Mouse (Mus musculus) embryonic facial prominence, embryonic 15.5 days (tissue): ENCODE measurements around the gene Zfp804a. TPM values are rescaled to one million over a fixed set of nuclear protein-coding genes. Genes with fewer than 3 reads are reported as not detected.

Experiments
- ATAC-seq: fragments of 200-750 bp; cut with Nextera tagmentation; 2 replicates; pipeline ENCODE4 v1.8.0; 2017; ENCODE audit warnings: low read depth, moderate TSS enrichment; ENCODE audit not compliant: insufficient number of reproducible peaks, low FRiP score, low TSS enrichment
- H3K27ac ChIP-seq: fragments of 300-500 bp; sonication (generic); replicated peaks from 2 replicates; pipeline ENCODE4 v1.5.1; 2015; ENCODE audit warnings: mild to moderate bottlenecking, inconsistent platforms
- H3K27me3 ChIP-seq: fragments of 300-500 bp; sonication (generic); 2 replicates; pipeline ENCODE4 v1.6.1; 2015; ENCODE audit warnings: inconsistent platforms
- H3K36me3 ChIP-seq: fragments of 300-500 bp; sonication (generic); 2 replicates; pipeline ENCODE4 v1.6.1; 2015; ENCODE audit warnings: mild to moderate bottlenecking, inconsistent platforms
- H3K4me1 ChIP-seq: fragments of 300-500 bp; sonication (generic); 2 replicates; pipeline ENCODE4 v1.6.1; 2015; ENCODE audit warnings: inconsistent platforms
- H3K4me2 ChIP-seq: fragments of 300-500 bp; sonication (generic); replicated peaks from 2 replicates; pipeline ENCODE4 v1.6.1; 2015; ENCODE audit warnings: mild to moderate bottlenecking, inconsistent platforms
- H3K4me3 ChIP-seq: fragments of 300-500 bp; sonication (generic); replicated peaks from 2 replicates; pipeline ENCODE4 v1.5.1; 2015; ENCODE audit warnings: mild to moderate bottlenecking, inconsistent platforms
- H3K9ac ChIP-seq: fragments of 300-500 bp; sonication (generic); 2 replicates; pipeline ENCODE4 v1.6.1; 2015; ENCODE audit warnings: inconsistent platforms
- H3K9me3 ChIP-seq: fragments of 300-500 bp; sonication (generic); replicated peaks from 2 replicates; pipeline ENCODE4 v1.6.1; 2016; ENCODE audit warnings: inconsistent platforms
- WGBS: fragments of 180-500 bp; shearing (Covaris S2); methylation state at CpG from one replicate; pipeline ENCODE4 v1.1.7; 2015; 5-methylcytosine and 5-hydroxymethylcytosine counted together
- polyA plus RNA-seq: library from polyadenylated mRNA; unstranded; fragments of >200 nt; fragmentation: Nextera tagmentation; extraction: Ambion mirVana; gene quantifications from 2 replicates; pipeline ENCODE4 v1.2.1, GENCODE M21; 2015

The Zfp804a gene
- polyA plus RNA-seq, 1 experiment from 2014 or later = 0.39 TPM

GRCm38 (mm10) chr2:82113650-82114049, 60.6 kb downstream of the Zfp804a start:
- no peak for ATAC-seq
- Histone ChIP-seq H3K27ac (no peak overlapping the region), H3K36me3 (no peaks in the 10 kb centered on the region), H3K27me3 (no peaks in the 10 kb centered on the region), H3K4me2 (no peak overlapping the region), H3K9me3 (no peaks in the 10 kb centered on the region), H3K4me3 (no peak overlapping the region), H3K4me1 (no peaks in the 10 kb centered on the region), H3K9ac (no peak overlapping the region)
- 75% methylated on average over 2 of the region's 2 CpGs for WGBS

GRCm38 (mm10) chr2:82119577-82119976, 66.6 kb downstream of the Zfp804a start:
- Histone ChIP-seq H3K9ac (no peak overlapping the region), H3K4me3 (no peak overlapping the region), H3K4me1 (no peaks in the 10 kb centered on the region), H3K36me3 (no peaks in the 10 kb centered on the region), H3K27ac (no peak overlapping the region), H3K4me2 (no peak overlapping the region), H3K27me3 (no peaks in the 10 kb centered on the region), H3K9me3 (no peaks in the 10 kb centered on the region)
- ATAC-seq = no peak
- 57% methylated on average over 2 of the region's 2 CpGs for WGBS

GRCm38 (mm10) chr2:82178693-82179092, 125.7 kb downstream of the Zfp804a start:
- H3K9ac ChIP-seq = no peak overlapping the region
- ATAC-seq = no peak
- 74% methylated on average over 2 of the region's 2 CpGs for WGBS
- H3K4me2 ChIP-seq = no peak overlapping the region
- H3K4me1 ChIP-seq = no peaks in the 10 kb centered on the region
- H3K4me3 ChIP-seq = no peak overlapping the region
- no peaks in the 10 kb centered on the region for H3K9me3 ChIP-seq
- H3K36me3 ChIP-seq = no peaks in the 10 kb centered on the region
- no peak overlapping the region for H3K27ac ChIP-seq
- H3K27me3 ChIP-seq = no peaks in the 10 kb centered on the region

GRCm38 (mm10) chr2:82181010-82181409, 128.0 kb downstream of the Zfp804a start:
- Histone ChIP-seq H3K4me2 (no peak overlapping the region), H3K4me1 (no peaks in the 10 kb centered on the region), H3K36me3 (no peaks in the 10 kb centered on the region), H3K27ac (no peak overlapping the region), H3K27me3 (no peaks in the 10 kb centered on the region), H3K9me3 (no peaks in the 10 kb centered on the region), H3K4me3 (no peak overlapping the region), H3K9ac (no peak overlapping the region)
- 91% methylated on average over 1 of the region's 1 CpGs for WGBS
- ATAC-seq = no peak

GRCm38 (mm10) chr2:82199901-82200300, 146.9 kb downstream of the Zfp804a start:
- H3K27me3 ChIP-seq = no peaks in the 10 kb centered on the region
- WGBS = 77% methylated on average over 5 of the region's 5 CpGs
- H3K9me3 ChIP-seq = no peaks in the 10 kb centered on the region
- no peak overlapping the region for H3K4me3 ChIP-seq
- H3K9ac ChIP-seq = no peak overlapping the region
- no peak overlapping the region for H3K4me2 ChIP-seq
- H3K27ac ChIP-seq = no peak overlapping the region
- H3K4me1 ChIP-seq = no peaks in the 10 kb centered on the region
- ATAC-seq = no peak
- no peaks in the 10 kb centered on the region for H3K36me3 ChIP-seq

GRCm38 (mm10) chr2:82200616-82201015, 147.6 kb downstream of the Zfp804a start:
- Histone ChIP-seq H3K36me3 (no peaks in the 10 kb centered on the region), H3K4me3 (no peak overlapping the region), H3K27me3 (no peaks in the 10 kb centered on the region), H3K4me2 (no peak overlapping the region), H3K27ac (no peak overlapping the region), H3K9ac (no peak overlapping the region), H3K4me1 (no peaks in the 10 kb centered on the region), H3K9me3 (no peaks in the 10 kb centered on the region)
- WGBS = 54% methylated on average over 5 of the region's 5 CpGs
- no peak for ATAC-seq

- H3K4me2 ChIP-seq = no peak overlapping the region
- H3K4me3 ChIP-seq = no peak overlapping the region
- no peaks in the 10 kb centered on the region for H3K9me3 ChIP-seq
- H3K4me1 ChIP-seq = no peaks in the 10 kb centered on the region
- WGBS = 86% methylated on average over 1 of the region's 1 CpGs
- no peaks in the 10 kb centered on the region for H3K36me3 ChIP-seq
- no peaks in the 10 kb centered on the region for H3K27me3 ChIP-seq
- H3K9ac ChIP-seq = no peak overlapping the region
- no peak for ATAC-seq
- no peak overlapping the region for H3K27ac ChIP-seq
Observed at GRCm38 (mm10) chr2:82210605-82211004, 157.6 kb downstream of the Zfp804a start.

- Histone ChIP-seq H3K4me2 (no peak overlapping the region), H3K36me3 (no peaks in the 10 kb centered on the region), H3K4me1 (no peaks in the 10 kb centered on the region), H3K4me3 (no peak overlapping the region), H3K27me3 (no peaks in the 10 kb centered on the region), H3K9me3 (no peaks in the 10 kb centered on the region), H3K27ac (no peak overlapping the region), H3K9ac (no peak overlapping the region)
- 74% methylated on average over 1 of the region's 1 CpGs for WGBS
- ATAC-seq = no peak
Observed at GRCm38 (mm10) chr2:82211972-82212371, 158.9 kb downstream of the Zfp804a start.

- no peak overlapping the region for H3K4me3 ChIP-seq
- H3K9ac ChIP-seq = no peak overlapping the region
- ATAC-seq = no peak
- H3K4me2 ChIP-seq = no peak overlapping the region
- H3K27me3 ChIP-seq = no peaks in the 10 kb centered on the region
- H3K9me3 ChIP-seq = no peaks in the 10 kb centered on the region
- 68% methylated on average over 2 of the region's 2 CpGs for WGBS
- H3K27ac ChIP-seq = no peak overlapping the region
- no peaks in the 10 kb centered on the region for H3K36me3 ChIP-seq
- no peaks in the 10 kb centered on the region for H3K4me1 ChIP-seq
Observed at GRCm38 (mm10) chr2:82217873-82218272, 164.9 kb downstream of the Zfp804a start.

GRCm38 (mm10) chr2:82246020-82246419, 193.0 kb downstream of the Zfp804a start:
- Histone ChIP-seq H3K4me3 (no peak overlapping the region), H3K27me3 (no peaks in the 10 kb centered on the region), H3K9ac (no peak overlapping the region), H3K9me3 (no peaks in the 10 kb centered on the region), H3K4me1 (no peaks in the 10 kb centered on the region), H3K36me3 (no peaks in the 10 kb centered on the region), H3K4me2 (no peak overlapping the region), H3K27ac (no peak overlapping the region)
- no peak for ATAC-seq

GRCm38 (mm10) chr2:82246902-82247522, 194.0 kb downstream of the Zfp804a start:
- Histone ChIP-seq H3K27me3 (no peaks in the 10 kb centered on the region), H3K36me3 (no peaks in the 10 kb centered on the region), H3K4me1 (no peaks in the 10 kb centered on the region), H3K27ac (no peak overlapping the region), H3K4me3 (no peak overlapping the region), H3K4me2 (no peak overlapping the region), H3K9ac (no peak overlapping the region), H3K9me3 (no peaks in the 10 kb centered on the region)
- no peak for ATAC-seq

- no peak overlapping the region for H3K4me3 ChIP-seq
- no peaks in the 10 kb centered on the region for H3K9me3 ChIP-seq
- no peaks in the 10 kb centered on the region for H3K27me3 ChIP-seq
- H3K4me1 ChIP-seq = no peaks in the 10 kb centered on the region
- no peak for ATAC-seq
- H3K36me3 ChIP-seq = no peaks in the 10 kb centered on the region
- no peak overlapping the region for H3K9ac ChIP-seq
- H3K27ac ChIP-seq = no peak overlapping the region
- H3K4me2 ChIP-seq = no peak overlapping the region
- WGBS = 50% methylated on average over 5 of the region's 5 CpGs
Observed at GRCm38 (mm10) chr2:82253382-82253781, 200.4 kb downstream of the Zfp804a start.
